Mouse (Mus musculus) limb, embryonic 12.5 days (tissue): ENCODE data around the gene Add2. TPM values are rescaled to one million over a fixed set of nuclear protein-coding genes. Genes with fewer than 3 reads are reported as not detected.

Experiments
- ATAC-seq: fragments of 200-750 bp; cut with Nextera tagmentation; 2 replicates; pipeline ENCODE4 v1.8.0; 2017; ENCODE audit warnings: low read depth, moderate TSS enrichment; ENCODE audit not compliant: insufficient number of reproducible peaks, insufficient read depth, low FRiP score, low TSS enrichment
- H3K27ac ChIP-seq: fragments of 300-500 bp; sonication (generic); 2 replicates; pipeline ENCODE4 v1.5.1; 2016; ENCODE audit warnings: mild to moderate bottlenecking, moderate library complexity
- H3K27me3 ChIP-seq: fragments of 300-500 bp; sonication (generic); 2 replicates; pipeline ENCODE4 v1.6.1; 2016; ENCODE audit warnings: mild to moderate bottlenecking, moderate library complexity
- H3K36me3 ChIP-seq: fragments of 300-500 bp; sonication (generic); 2 replicates; pipeline ENCODE4 v1.6.1; 2016; ENCODE audit warnings: mild to moderate bottlenecking, moderate library complexity
- H3K4me1 ChIP-seq: fragments of 300-500 bp; sonication (generic); replicated peaks from 2 replicates; pipeline ENCODE4 v1.6.1; 2016
- H3K4me2 ChIP-seq: fragments of 300-500 bp; sonication (generic); 2 replicates; pipeline ENCODE4 v1.6.1; 2016; ENCODE audit warnings: mild to moderate bottlenecking, moderate library complexity
- H3K4me3 ChIP-seq: fragments of 300-500 bp; sonication (generic); replicated peaks from 2 replicates; pipeline ENCODE4 v1.5.1; 2016; ENCODE audit warnings: mild to moderate bottlenecking
- H3K9ac ChIP-seq: fragments of 300-500 bp; sonication (generic); replicated peaks from 2 replicates; pipeline ENCODE4 v1.6.1; 2016; ENCODE audit warnings: mild to moderate bottlenecking, moderate library complexity
- H3K9me3 ChIP-seq: fragments of 300-500 bp; sonication (generic); 2 replicates; pipeline ENCODE4 v1.6.1; 2016; ENCODE audit warnings: mild to moderate bottlenecking, moderate library complexity
- WGBS: fragments of 180-500 bp; shearing (Covaris S2); methylation state at CpG from one replicate; pipeline ENCODE4 v1.1.7; 2016; 5-methylcytosine and 5-hydroxymethylcytosine counted together
- polyA plus RNA-seq: library from polyadenylated mRNA; unstranded; fragments of >200 nt; fragmentation: Nextera tagmentation; extraction: Ambion mirVana; gene quantifications from 2 replicates; pipeline ENCODE4 v1.2.1, GENCODE M21; 2016

Add2 gene
- polyA plus RNA-seq, 1 experiment from 2014 or later: 7.4 TPM

GRCm38 (mm10) chr6:86144986-86145385 lies 116.5 kb downstream of the Add2 start:
- Histone ChIP-seq H3K4me1 (peaks cover 10% of the 10 kb centered on the region; the same call in 1 of the 2 replicates), H3K27me3 (no peaks in the 10 kb centered on the region), H3K4me2 (no peak overlapping the region), H3K9me3 (no peaks in the 10 kb centered on the region), H3K27ac (no peak overlapping the region), H3K4me3 (no peak overlapping the region), H3K9ac (no peak overlapping the region), H3K36me3 (no peaks in the 10 kb centered on the region)
- 88% methylated on average over 6 of the region's 6 CpGs for WGBS
- ATAC-seq: no peak

- Histone ChIP-seq H3K27me3 (no peaks in the 10 kb centered on the region), H3K4me1 (0 out of 2 replicates have a peak, but pooled peaks cover 7% of the 10 kb centered on the region), H3K4me3 (no peak overlapping the region), H3K9ac (no peak overlapping the region), H3K36me3 (no peaks in the 10 kb centered on the region), H3K9me3 (no peaks in the 10 kb centered on the region), H3K4me2 (no peak overlapping the region), H3K27ac (no peak overlapping the region)
- ATAC-seq: no peak
- 52% methylated on average over 4 of the region's 4 CpGs for WGBS
Measured at GRCm38 (mm10) chr6:86148518-86148917, 120.0 kb downstream of the Add2 start.

GRCm38 (mm10) chr6:86149001-86149400 lies 120.5 kb downstream of the Add2 start:
- Histone ChIP-seq H3K9ac (no peak overlapping the region), H3K27ac (no peak overlapping the region), H3K4me3 (no peak overlapping the region), H3K36me3 (no peaks in the 10 kb centered on the region), H3K27me3 (no peaks in the 10 kb centered on the region), H3K4me1 (0 out of 2 replicates have a peak, but pooled peaks cover 7% of the 10 kb centered on the region), H3K9me3 (no peaks in the 10 kb centered on the region), H3K4me2 (no peak overlapping the region)
- 46% methylated on average over 4 of the region's 4 CpGs for WGBS
- no peak for ATAC-seq

- H3K4me2 ChIP-seq: no peak overlapping the region
- 0 out of 2 replicates have a peak, but pooled peaks cover 13% of the 10 kb centered on the region for H3K4me1 ChIP-seq
- no peak overlapping the region for H3K4me3 ChIP-seq
- 88% methylated on average over 7 of the region's 7 CpGs for WGBS
- H3K9ac ChIP-seq: no peak overlapping the region
- no peaks in the 10 kb centered on the region for H3K27me3 ChIP-seq
- no peaks in the 10 kb centered on the region for H3K36me3 ChIP-seq
- ATAC-seq: no peak
- no peaks in the 10 kb centered on the region for H3K9me3 ChIP-seq
- H3K27ac ChIP-seq: no peak overlapping the region
Measured at GRCm38 (mm10) chr6:86152676-86153075, 124.2 kb downstream of the Add2 start.

- 0 out of 2 replicates have a peak, but pooled peaks cover 7% of the 10 kb centered on the region for H3K4me1 ChIP-seq
- ATAC-seq: no peak
- no peaks in the 10 kb centered on the region; the same call in 1 of the 2 replicates for H3K9me3 ChIP-seq
- H3K27me3 ChIP-seq: no peaks in the 10 kb centered on the region
- 71% methylated on average over 8 of the region's 8 CpGs for WGBS
- H3K4me3 ChIP-seq: no peak overlapping the region
- H3K9ac ChIP-seq: no peak overlapping the region
- H3K27ac ChIP-seq: no peak overlapping the region
- H3K4me2 ChIP-seq: no peak overlapping the region
- no peaks in the 10 kb centered on the region for H3K36me3 ChIP-seq
Measured at GRCm38 (mm10) chr6:86153436-86153990, 125.0 kb downstream of the Add2 start.

- Histone ChIP-seq H3K4me3 (no peak overlapping the region), H3K9me3 (no peaks in the 10 kb centered on the region; the same call in 1 of the 2 replicates), H3K4me2 (no peak overlapping the region), H3K9ac (no peak overlapping the region), H3K27me3 (no peaks in the 10 kb centered on the region), H3K36me3 (no peaks in the 10 kb centered on the region), H3K27ac (no peak overlapping the region), H3K4me1 (0 out of 2 replicates have a peak, but pooled peaks cover 6% of the 10 kb centered on the region)
- no peak for ATAC-seq
- 84% methylated on average over 5 of the region's 5 CpGs for WGBS
Measured at GRCm38 (mm10) chr6:86154006-86154405, 125.5 kb downstream of the Add2 start.

- Histone ChIP-seq H3K4me3 (no peak overlapping the region), H3K4me2 (no peak overlapping the region), H3K27me3 (no peaks in the 10 kb centered on the region), H3K9ac (no peak overlapping the region), H3K27ac (no peak overlapping the region), H3K4me1 (0 out of 2 replicates have a peak, but pooled peaks cover 6% of the 10 kb centered on the region), H3K36me3 (no peaks in the 10 kb centered on the region), H3K9me3 (no peaks in the 10 kb centered on the region; the same call in 1 of the 2 replicates)
- no peak for ATAC-seq
- 64% methylated on average over 2 of the region's 2 CpGs for WGBS
Measured at GRCm38 (mm10) chr6:86154481-86154880, 126.0 kb downstream of the Add2 start.

- H3K4me2 ChIP-seq: no peak overlapping the region
- no peak overlapping the region for H3K27ac ChIP-seq
- no peaks in the 10 kb centered on the region for H3K36me3 ChIP-seq
- H3K4me1 ChIP-seq: 0 out of 2 replicates have a peak, but pooled peaks cover 6% of the 10 kb centered on the region
- 64% methylated on average over 17 of the region's 17 CpGs for WGBS
- H3K4me3 ChIP-seq: no peak overlapping the region
- no peaks in the 10 kb centered on the region for H3K27me3 ChIP-seq
- H3K9me3 ChIP-seq: no peaks in the 10 kb centered on the region; the same call in 1 of the 2 replicates
- H3K9ac ChIP-seq: no peak overlapping the region
- ATAC-seq: no peak
Measured at GRCm38 (mm10) chr6:86157253-86158234, 129.1 kb downstream of the Add2 start.

GRCm38 (mm10) chr6:86160878-86161277 lies 132.4 kb downstream of the Add2 start:
- H3K27me3 ChIP-seq: peaks cover 3% of the 10 kb centered on the region; the same call in 1 of the 2 replicates
- no peak overlapping the region for H3K9ac ChIP-seq
- H3K9me3 ChIP-seq: no peaks in the 10 kb centered on the region; the same call in 1 of the 2 replicates
- no peak overlapping the region for H3K27ac ChIP-seq
- 65% methylated on average over 3 of the region's 3 CpGs for WGBS
- no peak overlapping the region for H3K4me2 ChIP-seq
- no peak for ATAC-seq
- no peaks in the 10 kb centered on the region for H3K36me3 ChIP-seq
- 0 out of 2 replicates have a peak, but pooled peaks cover 6% of the 10 kb centered on the region for H3K4me1 ChIP-seq
- no peak overlapping the region for H3K4me3 ChIP-seq

GRCm38 (mm10) chr6:86161586-86161985 lies 133.1 kb downstream of the Add2 start:
- 56% methylated on average over 7 of the region's 7 CpGs for WGBS
- H3K27me3 ChIP-seq: peaks cover 4% of the 10 kb centered on the region; the same call in 1 of the 2 replicates
- ATAC-seq: no peak
- no peak overlapping the region for H3K4me2 ChIP-seq
- H3K36me3 ChIP-seq: no peaks in the 10 kb centered on the region
- H3K4me1 ChIP-seq: 0 out of 2 replicates have a peak, but pooled peaks cover 6% of the 10 kb centered on the region
- H3K4me3 ChIP-seq: no peak overlapping the region
- H3K27ac ChIP-seq: no peak overlapping the region
- no peaks in the 10 kb centered on the region; the same call in 1 of the 2 replicates for H3K9me3 ChIP-seq
- H3K9ac ChIP-seq: no peak overlapping the region

- no peak for ATAC-seq
- no peaks in the 10 kb centered on the region for H3K9me3 ChIP-seq
- H3K4me2 ChIP-seq: no peak overlapping the region
- H3K27me3 ChIP-seq: peaks cover 6% of the 10 kb centered on the region; the same call in 1 of the 2 replicates
- H3K4me1 ChIP-seq: no peaks in the 10 kb centered on the region
- WGBS: 68% methylated on average over 3 of the region's 3 CpGs
- H3K4me3 ChIP-seq: no peak overlapping the region
- no peaks in the 10 kb centered on the region for H3K36me3 ChIP-seq
- no peak overlapping the region for H3K9ac ChIP-seq
- no peak overlapping the region for H3K27ac ChIP-seq
Measured at GRCm38 (mm10) chr6:86164028-86164427, 135.5 kb downstream of the Add2 start.
